Mouse (Mus musculus) brain, embryonic 14.5 days (tissue): ENCODE data around the gene Ece1. TPM values are rescaled to one million over a fixed set of nuclear protein-coding genes. Genes with fewer than 3 reads are reported as not detected.

Experiments used
- DNase-seq: peaks from one replicate; pipeline ENCODE4 v3.0.0-alpha.2; 2011; ENCODE audit warnings: low read depth
- CTCF ChIP-seq: fragments of 200-500 bp; IDR thresholded peaks from 2 replicates; pipeline ENCODE4 v1.5.1; 2012; ENCODE audit warnings: inconsistent platforms, mild to moderate bottlenecking, moderate library complexity, borderline replicate concordance; ENCODE audit not compliant: insufficient read depth, insufficient read length; ENCODE audit errors: extremely low read depth
- POLR2A ChIP-seq: fragments of 200-500 bp; IDR thresholded peaks from 2 replicates; pipeline ENCODE4 v1.6.1; 2012; ENCODE audit warnings: mild to moderate bottlenecking, inconsistent platforms, borderline replicate concordance; ENCODE audit not compliant: poor library complexity, insufficient read depth, insufficient read length, severe bottlenecking; ENCODE audit errors: extremely low read depth
- polyA plus RNA-seq: library from polyadenylated mRNA; depleted of rRNA; stranded (reverse); fragments of >200 nt; gene quantifications from 2 replicates; pipeline ENCODE4 v1.2.3, GENCODE M21; 2012; rRNA removed

The Ece1 gene
- polyA plus RNA-seq, 1 experiment = 15.8 TPM

DNA sequence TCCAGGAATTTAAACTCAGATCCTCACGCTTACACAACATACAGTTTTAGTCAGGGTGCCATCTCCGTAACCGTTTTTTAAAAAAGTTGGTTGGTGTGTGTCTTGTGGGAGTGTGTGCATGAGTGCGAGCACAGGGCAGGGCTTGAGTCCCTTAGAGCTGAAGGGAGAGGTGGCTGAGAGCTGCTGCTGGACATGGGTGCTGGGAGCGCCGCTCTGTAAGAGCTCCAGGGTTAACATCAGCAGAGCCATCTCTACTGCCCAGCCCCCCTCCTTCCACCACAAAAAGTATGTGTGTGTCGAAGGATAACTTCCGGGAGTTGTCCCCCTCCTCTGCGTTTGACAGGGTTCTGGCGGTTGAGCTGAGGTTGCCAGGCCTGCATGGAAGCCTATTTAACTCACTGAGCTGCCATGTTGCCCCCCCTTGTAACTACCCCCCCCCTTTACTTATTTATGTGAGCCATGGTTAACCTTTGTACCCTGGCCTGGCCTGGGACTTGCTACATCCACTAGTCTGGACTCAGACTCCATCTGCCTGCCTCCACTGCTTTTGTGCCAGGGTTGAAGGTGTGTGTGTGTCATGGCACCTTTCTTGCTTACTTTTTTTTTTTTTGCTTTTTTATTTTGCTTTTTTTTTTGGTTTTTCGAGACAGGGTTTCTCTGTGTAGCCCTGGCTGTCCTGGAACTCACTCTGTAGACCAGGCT lies 142.0 kb downstream of the Ece1 start:
- DNase-seq = no peak
- TF ChIP-seq POLR2A (no peak), CTCF (no peak)

DNA sequence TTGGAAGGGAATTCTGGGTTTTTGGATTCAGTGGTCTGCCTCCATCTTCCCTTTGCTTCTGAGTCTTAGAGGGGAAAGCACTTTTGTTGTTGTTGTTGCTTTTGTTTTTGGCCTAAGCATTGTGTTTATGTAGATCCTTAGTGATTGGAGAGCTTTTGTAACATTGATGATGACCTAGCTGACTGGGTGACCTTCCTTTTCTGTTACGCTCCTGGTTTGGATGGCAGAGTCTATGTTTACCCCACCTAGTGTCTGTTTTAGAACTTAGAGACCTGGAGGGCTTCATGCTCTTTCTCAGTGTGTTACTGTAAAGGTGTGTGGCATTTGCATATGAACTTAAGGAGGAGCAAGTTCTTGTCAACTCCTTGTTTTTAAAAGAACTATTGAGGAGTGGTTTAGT lies 143.7 kb downstream of the Ece1 start:
- TF ChIP-seq CTCF (no peak), POLR2A (no peak)
- no peak for DNase-seq

DNA sequence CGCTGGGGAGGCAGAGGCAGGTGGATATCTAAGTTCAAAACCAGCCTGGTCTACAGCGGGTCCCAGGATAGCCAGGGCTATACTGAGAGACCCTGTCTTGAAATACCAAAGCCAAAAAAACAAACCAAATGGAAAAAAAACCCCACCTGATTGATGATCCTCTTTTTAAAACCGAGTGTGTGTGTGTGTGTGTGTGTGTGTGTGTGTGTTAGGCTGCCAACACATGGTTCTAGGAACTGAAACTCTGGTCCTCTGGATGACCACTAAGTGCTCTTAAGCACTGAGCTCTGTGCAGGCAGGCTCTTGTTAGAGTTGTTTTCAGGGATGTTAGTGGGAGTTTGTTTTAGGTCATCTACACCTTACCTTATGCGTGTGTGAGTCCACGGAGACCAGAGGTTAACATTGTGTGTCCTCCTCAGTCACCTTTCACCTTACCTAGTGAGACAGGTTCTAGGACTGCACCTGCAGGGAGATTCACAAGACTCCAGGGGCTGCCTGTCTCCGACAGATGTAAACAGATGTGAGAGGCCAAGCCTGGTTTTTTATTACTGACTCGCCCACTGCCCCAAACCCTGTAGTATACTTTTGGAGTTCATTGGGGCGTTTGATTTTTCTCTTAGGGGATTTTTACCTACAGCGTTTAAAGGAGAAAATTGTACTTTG lies 145.0 kb downstream of the Ece1 start:
- DNase-seq = no peak
- TF ChIP-seq CTCF = no peak
- TF ChIP-seq POLR2A = no peak

DNA sequence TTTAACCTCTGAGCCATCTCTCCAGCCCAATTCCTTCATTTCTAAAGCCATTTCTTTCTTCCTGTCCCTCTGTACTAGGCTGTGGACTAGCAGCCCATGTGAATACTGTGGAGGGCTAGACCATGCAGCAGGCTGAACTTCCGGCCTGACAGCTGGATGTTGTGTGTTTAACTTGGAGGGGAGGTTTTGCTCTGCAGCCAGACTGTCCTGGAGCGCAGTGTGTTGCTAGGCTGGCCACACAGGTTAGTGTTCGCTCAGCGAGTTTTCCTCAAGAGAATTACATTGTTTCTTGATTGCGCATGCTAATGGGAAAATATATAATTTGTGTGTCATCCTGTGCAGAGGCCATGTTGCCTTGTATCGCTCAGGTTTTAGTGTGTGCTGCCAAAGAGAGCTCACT lies 146.6 kb downstream of the Ece1 start:
- DNase-seq = no peak
- TF ChIP-seq CTCF = no peak
- no peak for TF ChIP-seq POLR2A

DNA sequence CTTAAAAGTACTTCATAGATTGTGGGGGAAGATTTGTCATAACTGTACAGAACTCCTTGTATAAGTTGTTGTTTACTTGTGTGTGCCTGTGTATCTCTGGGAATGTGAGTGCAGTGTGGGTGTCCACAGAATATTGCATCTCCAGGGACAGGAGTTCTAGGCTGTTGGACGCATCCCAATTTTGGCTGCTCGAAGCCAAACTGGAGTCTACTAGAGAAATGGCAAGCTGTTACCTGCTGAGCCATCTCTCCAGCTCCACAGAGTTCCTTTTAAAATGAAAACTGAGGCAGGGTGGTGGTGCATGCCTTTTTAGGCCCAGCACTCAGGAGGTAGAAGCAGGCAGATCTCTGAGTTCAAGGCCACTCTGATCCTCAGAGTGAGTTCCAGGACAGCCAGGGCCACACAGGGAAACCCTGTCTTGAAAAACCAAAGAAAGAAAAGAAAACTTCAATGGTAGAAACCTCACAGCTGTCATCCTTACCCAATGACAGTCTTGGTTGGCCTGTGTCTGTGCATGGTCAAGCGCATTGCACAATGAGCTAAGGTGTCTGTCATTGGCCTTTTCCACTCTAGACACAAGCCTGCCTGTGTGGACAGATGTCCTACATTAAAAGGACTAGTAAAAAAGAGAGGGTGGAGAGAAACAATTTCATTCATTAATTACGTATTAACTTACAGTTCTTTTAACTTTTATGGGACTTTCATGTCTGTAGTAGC lies 147.9 kb downstream of the Ece1 start:
- no peak for DNase-seq
- TF ChIP-seq CTCF = no peak
- TF ChIP-seq POLR2A = no peak

DNA sequence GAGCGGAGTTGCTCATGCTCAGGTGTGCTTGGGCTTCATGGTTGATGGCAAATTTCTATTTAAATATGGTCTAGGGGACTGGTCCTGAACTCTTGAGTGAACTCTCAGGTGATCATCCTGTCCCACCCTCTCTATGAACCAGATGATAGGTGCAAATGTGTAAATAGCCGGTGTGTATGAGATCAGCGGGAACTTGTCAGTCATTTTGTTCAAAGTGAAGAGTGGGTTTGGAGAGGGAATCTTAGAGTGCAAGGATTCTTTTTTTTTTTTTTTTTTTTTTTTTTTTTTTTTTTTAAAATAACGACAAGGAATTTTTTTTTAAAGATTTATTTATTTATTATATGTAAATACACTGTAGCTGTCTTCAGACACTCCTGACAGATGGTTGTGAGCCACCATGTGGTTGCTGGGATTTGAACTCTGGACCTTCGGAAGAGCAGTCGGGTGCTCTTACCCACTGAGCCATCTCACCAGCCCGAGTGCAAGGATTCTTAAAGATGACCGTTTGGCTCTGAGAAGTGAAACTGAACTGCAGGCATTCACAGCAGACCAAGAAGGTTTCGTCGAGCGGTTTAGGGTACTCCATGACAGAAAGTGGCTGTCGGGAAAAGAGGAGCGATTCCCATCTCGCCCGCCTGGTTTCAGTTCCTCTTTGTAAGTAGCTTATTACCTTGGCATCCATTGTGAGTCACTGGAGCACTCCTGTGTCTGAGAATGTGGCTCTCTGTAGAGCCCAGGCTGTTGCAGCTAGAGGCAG lies 151.9 kb downstream of the Ece1 start:
- no peak for TF ChIP-seq POLR2A
- TF ChIP-seq CTCF = no peak
- DNase-seq = no peak

Other genes starting within 250 kb of the Ece1 start
- gene Rap1gap, start 197.5 kb upstream of the Ece1 start, polyA plus RNA-seq = 83.0 and 109 TPM in 2 replicates
- gene Alpl, start 65.9 kb upstream of the Ece1 start, polyA plus RNA-seq = 8.8 and 14.0 TPM in 2 replicates
- gene Eif4g3, start 130.8 kb downstream of the Ece1 start, polyA plus RNA-seq = 130 and 149 TPM in 2 replicates